Mouse (Mus musculus): ENCODE measurements around the gene 3100002H09Rik.

The 3100002H09Rik gene

GRCm38 (mm10) chr4:124610703-124611102 lies at the start of gene 3100002H09Rik:
Gene 3100002H09Rik, minus strand, starts transcription at chr4:124610803.
- in situ Hi-C loops (cut with MboI; ENCODE audit: unreplicated experiment in 2 of 2) = no loop called here

DNA sequence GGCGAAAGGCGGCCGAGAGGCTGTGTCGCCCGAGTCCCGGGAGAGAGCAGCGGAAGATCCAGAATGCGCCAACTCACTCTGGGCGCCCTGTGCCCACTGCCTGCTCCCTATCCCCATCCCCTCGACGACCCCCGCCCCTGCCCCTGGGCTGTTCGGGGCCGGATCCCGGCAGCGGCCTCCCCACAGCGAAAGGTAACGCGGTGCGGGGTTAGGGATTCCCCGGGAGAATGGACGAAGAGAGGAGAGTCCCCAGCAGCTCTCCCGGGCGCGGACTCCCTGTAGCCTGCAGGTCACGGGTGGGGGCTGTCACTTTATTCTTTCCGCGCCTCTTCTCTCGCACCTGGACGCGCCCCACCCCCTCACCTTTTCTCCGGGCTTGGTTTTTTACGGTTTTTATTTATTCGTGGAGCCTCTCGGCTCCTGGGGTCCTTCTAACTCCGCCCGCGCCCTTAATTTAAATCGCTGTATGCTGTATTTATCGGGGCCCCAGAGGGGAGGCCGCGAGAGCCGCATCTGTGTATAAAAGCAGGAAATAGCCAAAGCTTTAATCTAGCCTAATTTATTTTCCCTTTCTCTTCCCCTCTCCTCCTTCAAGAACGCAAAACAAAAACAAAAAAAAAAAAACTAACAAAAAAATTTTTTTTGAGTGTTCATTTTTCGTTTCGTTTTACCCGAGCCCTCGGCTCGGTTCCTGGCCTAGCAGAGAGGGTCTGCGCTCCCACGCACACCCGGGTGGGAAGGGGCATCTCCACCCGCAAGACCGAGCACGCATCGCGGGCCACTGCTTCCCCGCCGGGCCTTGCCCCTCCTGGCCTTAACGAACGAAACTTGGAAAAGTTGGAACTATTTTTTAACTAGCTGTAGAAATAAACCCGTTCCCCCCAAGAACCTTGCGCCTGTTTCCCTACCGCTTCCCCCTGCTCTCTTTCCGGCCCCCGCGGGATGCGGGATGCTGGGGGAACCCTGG lies 48.9 kb upstream of the 3100002H09Rik start:
- in situ Hi-C loops (cut with MboI; ENCODE audit: unreplicated experiment in 2 of 2) = loop anchor here (25.0 kb wide), 4 partner anchors 522 to 1522 kb away; partner anchors contain the start of gene Ppie (in 1 of the 2)

DNA sequence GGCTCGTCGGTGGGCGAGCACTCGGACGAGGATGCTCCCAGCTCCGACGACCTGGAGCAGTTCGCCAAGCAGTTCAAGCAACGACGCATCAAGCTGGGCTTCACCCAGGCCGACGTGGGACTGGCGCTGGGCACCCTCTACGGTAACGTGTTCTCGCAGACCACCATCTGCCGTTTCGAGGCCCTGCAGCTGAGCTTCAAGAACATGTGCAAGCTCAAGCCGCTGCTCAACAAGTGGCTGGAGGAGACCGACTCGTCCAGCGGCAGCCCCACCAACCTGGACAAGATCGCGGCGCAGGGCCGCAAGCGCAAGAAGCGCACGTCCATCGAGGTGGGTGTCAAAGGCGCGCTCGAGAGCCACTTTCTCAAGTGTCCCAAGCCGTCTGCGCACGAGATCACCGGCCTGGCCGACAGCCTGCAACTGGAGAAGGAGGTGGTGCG lies 47.8 kb upstream of the 3100002H09Rik start:
- in situ Hi-C loops (cut with MboI; ENCODE audit: unreplicated experiment in 2 of 2) = loop anchor here (25.0 kb wide), 4 partner anchors 521 to 1521 kb away; partner anchors contain the start of gene Ppie (in 1 of the 2)

GRCm38 (mm10) chr4:124657781-124658180 lies 47.2 kb upstream of the 3100002H09Rik start:
- in situ Hi-C loops (cut with MboI; ENCODE audit: unreplicated experiment in 2 of 2) = loop anchor here (25.0 kb wide), 4 partner anchors 520 to 1520 kb away; partner anchors contain the start of gene Ppie (in 1 of the 2)

- in situ Hi-C loops (cut with MboI; ENCODE audit: unreplicated experiment in 2 of 2) = loop anchor here (25.0 kb wide), 4 partner anchors 520 to 1520 kb away; partner anchors contain the start of gene Ppie (in 1 of the 2)
These were observed 46.4 kb upstream of the 3100002H09Rik start for GRCm38 (mm10) chr4:124656854-124657650.

- in situ Hi-C loops (cut with MboI; ENCODE audit: unreplicated experiment in 2 of 2) = loop anchor here (25.0 kb wide), 4 partner anchors 519 to 1519 kb away; partner anchors contain the start of gene Ppie (in 1 of the 2)
These were observed 45.9 kb upstream of the 3100002H09Rik start, which contains the start of gene Pou3f1 for GRCm38 (mm10) chr4:124656518-124656853. Gene Pou3f1, plus strand, starts transcription at chr4:124656807.

DNA sequence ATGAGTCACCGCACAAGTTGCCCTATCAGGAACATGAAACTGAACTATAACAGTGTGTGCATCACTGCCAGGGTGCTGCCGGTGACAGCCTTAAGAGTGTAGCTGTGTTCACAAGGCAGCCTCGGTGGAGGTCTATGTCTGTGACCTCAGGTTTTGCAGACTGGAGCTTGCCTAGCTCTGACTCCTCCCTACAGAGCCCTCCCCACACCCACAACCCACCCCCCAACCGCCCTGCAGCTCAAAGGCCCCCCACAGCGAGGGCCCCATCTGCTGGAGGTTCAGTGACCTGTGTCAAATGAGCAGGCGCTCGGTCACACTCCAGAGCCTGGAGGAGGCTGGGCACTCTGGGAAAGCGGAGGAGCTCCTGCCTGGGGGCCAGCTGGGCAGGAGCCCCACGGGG lies 42.3 kb upstream of the 3100002H09Rik start:
- in situ Hi-C loops (cut with MboI; ENCODE audit: unreplicated experiment in 2 of 2) = loop anchor here (25.0 kb wide), 4 partner anchors 516 to 1516 kb away; partner anchors contain the start of gene Ppie (in 1 of the 2)

DNA sequence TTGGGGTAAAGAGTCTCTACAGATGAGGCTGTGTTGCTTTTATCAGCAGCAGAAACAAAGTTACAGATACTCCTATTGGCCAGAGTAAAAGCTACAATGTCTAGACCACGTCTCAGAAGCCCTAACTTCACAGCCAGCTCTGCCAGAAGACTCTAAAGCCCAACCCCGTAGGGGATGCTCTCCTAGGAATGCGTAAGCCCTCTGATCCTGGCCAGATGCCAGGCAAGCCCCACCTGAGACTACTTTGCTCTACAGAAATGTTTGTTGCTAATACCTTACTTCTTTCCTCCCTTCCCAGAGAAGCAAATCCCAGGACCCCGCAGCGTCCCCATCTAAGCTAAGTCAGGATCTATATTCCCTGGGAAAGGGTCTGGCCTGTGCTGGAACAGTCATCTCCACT lies 37.3 kb upstream of the 3100002H09Rik start:
- in situ Hi-C loops (cut with MboI; ENCODE audit: unreplicated experiment in 2 of 2) = no loop called here

- in situ Hi-C loops (cut with MboI; ENCODE audit: unreplicated experiment in 2 of 2) = no loop called here
These were observed 36.0 kb upstream of the 3100002H09Rik start for GRCm38 (mm10) chr4:124646591-124646990.

- in situ Hi-C loops (cut with MboI; ENCODE audit: unreplicated experiment in 2 of 2) = no loop called here
These were observed 34.4 kb upstream of the 3100002H09Rik start for GRCm38 (mm10) chr4:124644974-124645433.

DNA sequence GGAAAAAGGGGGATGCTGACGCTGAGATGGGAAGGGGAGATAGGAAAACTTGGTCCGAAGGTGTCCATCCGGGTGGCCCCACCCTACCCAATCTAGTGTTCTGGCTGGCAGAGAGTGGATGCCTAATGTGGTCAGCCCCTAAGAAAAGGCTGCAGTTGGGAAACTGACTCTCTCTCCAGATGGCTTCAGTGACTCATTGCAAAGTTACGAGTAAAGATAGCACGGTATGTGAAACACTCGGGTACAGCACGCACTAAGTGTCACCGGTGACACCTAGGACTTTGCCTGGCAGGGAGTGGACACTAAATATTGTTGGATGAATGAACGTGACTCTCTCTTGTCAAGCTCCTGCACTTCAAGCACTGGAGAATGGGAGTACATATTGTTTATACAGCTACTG lies 33.3 kb upstream of the 3100002H09Rik start:
- in situ Hi-C loops (cut with MboI; ENCODE audit: unreplicated experiment in 2 of 2) = no loop called here

GRCm38 (mm10) chr4:124639715-124640114 lies 29.1 kb upstream of the 3100002H09Rik start:
- in situ Hi-C loops (cut with MboI; ENCODE audit: unreplicated experiment in 2 of 2) = no loop called here

DNA sequence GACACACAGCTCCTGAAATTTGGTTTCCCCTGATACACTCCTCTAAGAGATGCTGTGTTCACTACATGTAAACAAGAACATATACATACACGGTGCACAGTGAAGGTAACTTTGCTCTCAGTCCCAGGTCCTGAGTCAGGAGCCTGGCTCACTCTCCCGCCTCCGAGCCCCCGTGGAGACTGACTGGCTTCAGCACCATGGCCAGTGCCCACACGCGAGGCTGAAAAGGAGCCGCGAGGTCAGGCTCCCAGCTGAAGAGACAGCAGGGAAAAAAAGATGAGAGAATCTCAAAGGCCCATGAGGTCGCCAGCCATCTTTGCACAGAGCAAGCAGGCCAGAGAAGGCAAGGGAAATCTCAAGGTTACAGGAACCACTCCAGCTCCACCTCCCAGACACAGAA lies 22.7 kb upstream of the 3100002H09Rik start:
- in situ Hi-C loops (cut with MboI; ENCODE audit: unreplicated experiment in 2 of 2) = no loop called here

DNA sequence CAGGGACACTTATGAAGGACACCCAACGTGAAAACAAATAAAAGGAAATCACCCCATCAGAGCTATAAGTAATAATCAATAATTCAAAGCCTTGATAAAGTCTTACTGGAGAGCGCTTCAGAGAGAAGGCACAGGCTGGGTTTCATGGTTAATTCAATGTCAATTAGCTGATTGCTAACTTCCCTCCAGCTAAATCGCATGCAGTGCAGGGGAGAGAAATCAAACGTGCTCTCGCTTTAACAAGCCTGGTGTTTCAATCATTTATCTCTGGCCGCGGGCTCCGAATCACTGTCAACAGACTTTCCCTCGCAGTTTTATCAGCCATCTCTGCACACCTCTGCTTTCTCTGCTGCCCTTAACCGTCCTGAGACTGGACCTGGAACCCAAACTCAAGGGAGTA lies 22.3 kb upstream of the 3100002H09Rik start:
- in situ Hi-C loops (cut with MboI; ENCODE audit: unreplicated experiment in 2 of 2) = no loop called here

DNA sequence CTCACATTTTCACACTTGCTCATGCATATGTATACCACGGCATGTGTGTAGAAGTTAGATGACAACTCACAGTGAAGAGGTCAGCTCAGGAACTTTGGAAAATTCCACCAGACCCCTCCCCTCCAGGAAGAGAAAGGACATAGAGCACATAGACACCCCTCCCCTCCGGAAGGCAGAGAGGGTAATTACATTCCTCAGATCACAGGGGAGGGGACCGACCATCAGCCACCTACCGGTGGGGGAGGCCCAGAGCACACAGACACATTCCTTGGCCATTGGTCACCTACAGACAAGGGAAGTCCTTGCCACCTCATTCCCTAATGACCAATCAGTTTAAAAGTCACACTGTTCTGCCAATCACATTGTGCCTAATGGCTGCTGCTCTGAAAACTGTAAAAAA lies 20.9 kb upstream of the 3100002H09Rik start:
- in situ Hi-C loops (cut with MboI; ENCODE audit: unreplicated experiment in 2 of 2) = no loop called here

DNA sequence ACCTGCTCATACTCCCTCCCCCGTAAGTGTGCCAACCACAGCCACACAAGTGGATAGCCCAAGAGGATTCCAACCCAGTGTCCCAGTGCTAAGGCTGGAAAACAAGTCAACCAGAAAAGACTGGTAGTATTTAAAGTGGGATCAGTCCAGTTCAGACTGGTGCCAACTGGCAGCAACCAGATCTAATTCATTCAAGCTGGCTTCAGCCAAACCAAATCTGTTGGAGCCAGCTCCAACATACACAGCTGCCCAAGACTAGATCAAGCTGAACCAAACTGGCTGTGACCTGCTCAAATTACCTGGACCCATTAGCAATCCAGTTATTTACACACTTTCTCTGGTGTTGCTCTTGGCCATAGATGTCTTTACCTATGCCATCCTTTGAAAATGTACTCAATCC lies 16.2 kb upstream of the 3100002H09Rik start:
- in situ Hi-C loops (cut with MboI; ENCODE audit: unreplicated experiment in 2 of 2) = no loop called here

- in situ Hi-C loops (cut with MboI; ENCODE audit: unreplicated experiment in 2 of 2) = no loop called here
These were observed 13.5 kb upstream of the 3100002H09Rik start for GRCm38 (mm10) chr4:124624111-124624581.

- in situ Hi-C loops (cut with MboI; ENCODE audit: unreplicated experiment in 2 of 2) = no loop called here
These were observed 12.0 kb upstream of the 3100002H09Rik start for GRCm38 (mm10) chr4:124622566-124622965.

- in situ Hi-C loops (cut with MboI; ENCODE audit: unreplicated experiment in 2 of 2) = no loop called here
These were observed 10.8 kb upstream of the 3100002H09Rik start for GRCm38 (mm10) chr4:124621406-124621805.

DNA sequence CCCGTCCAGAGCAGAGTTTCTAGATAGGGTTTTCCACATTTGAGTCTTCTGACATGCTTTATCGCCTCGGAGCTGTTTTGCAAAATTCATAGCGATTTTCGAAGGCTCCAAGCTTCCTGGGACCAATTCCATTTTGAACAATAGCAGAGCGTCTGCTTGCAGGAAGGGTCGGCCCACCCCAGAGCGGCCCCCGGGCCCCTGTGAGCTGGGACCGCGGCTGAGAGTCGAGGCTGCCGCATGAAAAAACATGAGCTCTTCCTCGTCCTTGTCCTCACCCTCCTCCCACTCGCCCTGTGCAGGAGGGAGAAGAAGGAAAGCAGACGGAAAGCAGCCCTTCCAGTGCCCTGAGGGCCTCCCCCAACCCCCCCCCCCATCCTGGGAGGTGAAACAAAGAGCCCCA lies 8.0 kb upstream of the 3100002H09Rik start:
- in situ Hi-C loops (cut with MboI; ENCODE audit: unreplicated experiment in 2 of 2) = no loop called here
